Mouse (Mus musculus) lung, postnatal 25 days (tissue): ENCODE data around the gene Arid5b.
"Not testable (repeated sequence)": the region's sequence is repeated elsewhere in the genome, so short reads cannot be mapped to it uniquely, and the experiment has no call there.

Experiments used
- DNase-seq: peaks from one replicate; pipeline ENCODE4 v3.0.0; 2022; ENCODE audit warnings: low spot score

Gene Arid5b

DNA sequence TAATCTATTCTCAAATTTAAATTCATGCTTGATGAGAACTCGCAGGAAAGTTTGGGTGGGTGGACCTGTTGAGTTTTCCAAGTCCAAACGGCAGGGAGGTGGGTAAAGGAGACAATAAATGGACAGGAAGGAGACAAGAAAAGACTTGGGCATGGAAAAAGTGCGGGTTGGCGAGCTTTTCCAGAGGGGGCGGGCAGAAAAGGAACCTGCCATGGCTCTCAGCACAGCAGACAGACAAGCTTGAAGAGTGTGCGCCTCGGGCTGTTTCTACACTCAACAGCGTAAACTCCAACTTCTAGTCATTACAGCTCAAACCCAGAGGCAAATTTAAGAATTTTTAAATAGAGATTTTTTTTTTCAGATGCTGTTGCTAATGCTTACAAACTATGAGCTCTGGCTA lies 168.4 kb downstream of the Arid5b start:
- DNase-seq = no peak

DNA sequence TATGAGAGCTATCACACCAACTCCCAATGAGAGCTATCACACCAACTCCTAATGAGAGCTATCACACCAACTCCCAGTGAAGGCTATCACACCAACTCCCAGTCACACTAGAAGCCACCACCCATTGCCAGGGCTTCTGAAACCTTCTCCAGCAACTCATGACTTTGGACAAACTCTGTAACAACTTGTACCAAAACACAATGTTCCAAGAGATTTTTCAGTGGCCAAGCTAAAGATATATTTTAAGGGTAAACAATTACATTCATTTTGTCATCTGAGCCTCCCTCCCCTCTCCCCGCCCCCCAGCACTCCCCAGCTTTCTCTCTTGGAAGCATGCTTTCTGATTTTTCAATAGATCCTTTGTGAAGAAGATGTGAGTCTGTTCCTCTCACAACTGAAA lies 168.9 kb downstream of the Arid5b start:
- no peak for DNase-seq

DNA sequence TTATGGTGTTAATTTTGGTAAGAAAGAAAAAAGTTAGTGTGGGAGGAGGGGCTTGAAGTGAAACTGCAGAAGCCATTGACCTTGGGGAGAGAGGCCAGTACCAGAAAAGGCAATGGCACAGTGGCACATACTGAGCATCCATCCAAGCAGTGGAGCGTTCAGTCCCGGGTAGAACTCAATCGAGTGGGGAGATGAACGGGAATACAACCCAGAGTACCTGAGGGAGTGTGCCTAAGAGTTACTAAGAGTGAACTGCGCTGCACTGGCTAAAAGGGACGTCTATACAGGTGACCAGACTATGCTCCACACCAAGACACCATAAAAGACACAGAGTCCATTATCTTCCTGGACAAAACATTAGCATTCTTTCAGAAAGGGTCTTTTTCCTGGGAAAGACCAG lies 170.8 kb downstream of the Arid5b start:
- no peak for DNase-seq

DNA sequence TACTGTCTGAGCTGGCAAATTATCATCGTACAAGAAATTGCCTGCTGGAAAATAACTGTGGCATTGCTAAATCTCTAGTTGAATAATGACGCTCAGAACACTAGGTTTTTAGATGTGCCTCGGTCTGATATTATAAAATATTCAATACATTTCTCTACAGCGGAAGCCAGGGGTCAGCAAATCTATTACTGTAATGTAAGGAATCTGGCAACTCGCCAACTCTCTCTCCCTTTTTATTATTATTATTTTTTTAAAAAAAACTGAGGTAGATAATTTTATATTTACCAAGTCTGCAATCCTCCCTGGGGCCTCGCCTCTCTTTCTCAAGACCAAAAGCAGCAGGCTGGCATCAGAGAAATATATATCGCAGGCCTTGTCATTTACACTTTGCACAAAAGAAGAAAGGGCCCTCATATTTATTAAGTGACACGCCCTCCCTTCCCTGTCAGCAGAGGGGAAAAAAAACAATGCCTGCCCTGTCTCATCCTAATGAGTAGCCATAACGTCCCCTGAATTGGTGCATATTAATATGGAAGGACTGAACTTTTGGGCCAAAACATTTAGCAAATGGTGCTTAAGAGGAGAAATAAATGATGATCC lies 172.1 kb downstream of the Arid5b start:
- no peak for DNase-seq

DNA sequence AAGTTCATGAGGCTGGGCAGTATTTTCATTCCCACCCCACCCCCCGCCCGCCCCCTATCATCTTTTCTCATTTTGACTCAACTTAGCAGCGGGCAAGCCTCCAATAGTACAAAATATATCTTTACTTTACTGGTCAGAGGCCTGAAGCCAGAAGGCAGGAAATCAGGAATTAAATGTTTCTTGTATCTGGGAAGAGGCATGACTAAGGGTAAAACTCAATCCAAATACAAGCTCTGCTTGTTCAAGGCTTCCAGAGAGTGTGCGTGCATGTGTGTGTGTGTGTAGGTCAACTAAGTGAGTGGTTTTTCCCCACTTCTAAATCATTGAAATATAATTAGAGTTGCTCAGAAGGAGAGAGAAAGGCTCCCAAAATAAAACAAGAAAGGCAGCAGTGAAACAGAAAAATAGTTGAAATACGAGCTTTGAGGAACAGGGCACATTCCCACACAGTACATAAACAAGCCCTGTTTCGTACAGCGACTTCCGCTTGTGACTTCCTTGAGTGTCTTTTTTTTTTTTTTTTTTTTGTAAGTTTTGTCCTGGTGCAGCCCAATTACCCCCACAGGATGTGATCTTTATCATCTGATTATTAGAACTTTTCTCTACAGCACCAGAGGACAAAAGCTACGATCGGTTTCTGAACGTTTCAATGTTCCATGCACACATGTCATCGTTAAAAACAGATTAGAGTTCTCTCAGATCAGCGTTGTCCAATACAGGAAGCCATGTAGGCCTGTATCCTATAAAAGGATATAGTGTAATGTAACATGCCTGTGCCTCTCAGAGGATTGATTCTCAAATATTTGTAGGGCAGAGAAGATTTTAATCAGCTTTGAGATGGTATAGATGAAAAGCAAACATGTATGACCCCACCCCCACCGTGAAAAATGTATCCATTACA lies 173.4 kb downstream of the Arid5b start:
- no peak for DNase-seq

DNA sequence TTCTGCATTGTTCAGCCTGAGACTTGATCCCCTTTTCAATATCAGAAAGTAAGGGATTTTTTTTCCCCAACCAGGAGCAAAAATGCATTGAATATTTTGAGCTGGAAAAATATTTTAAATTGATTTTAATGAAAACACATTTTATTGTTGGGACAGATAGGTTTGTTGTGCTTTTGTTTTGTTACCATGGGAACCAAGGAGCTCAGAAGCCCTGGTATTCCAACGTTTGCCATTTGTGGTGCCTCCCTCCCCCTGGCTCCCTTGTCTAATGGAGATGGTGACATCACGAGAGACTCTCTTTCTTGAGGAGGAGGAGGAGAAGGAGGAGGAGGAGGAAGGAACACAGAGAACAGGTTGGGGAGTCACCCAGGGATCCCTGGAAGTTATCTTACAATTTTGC lies 174.1 kb downstream of the Arid5b start:
- DNase-seq = peak; percentile 73

DNA sequence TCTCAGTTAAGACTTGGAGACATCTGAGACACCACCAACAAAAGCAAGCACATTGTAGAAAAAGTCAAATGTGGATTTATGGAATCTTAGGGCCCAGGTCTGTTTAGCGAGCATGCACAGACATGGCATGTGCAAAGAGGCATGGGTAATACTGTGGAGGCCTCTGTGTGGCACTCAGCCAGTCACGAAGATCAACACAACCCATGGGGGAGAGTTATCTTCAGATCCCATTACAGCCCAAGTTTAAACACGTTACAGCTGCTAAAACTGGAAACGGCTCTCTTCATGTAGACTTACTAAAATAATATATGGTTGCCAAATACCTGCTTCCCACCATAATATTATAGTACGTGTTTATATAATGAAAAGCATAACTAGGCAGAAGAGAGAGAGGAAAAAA lies 174.6 kb downstream of the Arid5b start:
- no peak for DNase-seq

DNA sequence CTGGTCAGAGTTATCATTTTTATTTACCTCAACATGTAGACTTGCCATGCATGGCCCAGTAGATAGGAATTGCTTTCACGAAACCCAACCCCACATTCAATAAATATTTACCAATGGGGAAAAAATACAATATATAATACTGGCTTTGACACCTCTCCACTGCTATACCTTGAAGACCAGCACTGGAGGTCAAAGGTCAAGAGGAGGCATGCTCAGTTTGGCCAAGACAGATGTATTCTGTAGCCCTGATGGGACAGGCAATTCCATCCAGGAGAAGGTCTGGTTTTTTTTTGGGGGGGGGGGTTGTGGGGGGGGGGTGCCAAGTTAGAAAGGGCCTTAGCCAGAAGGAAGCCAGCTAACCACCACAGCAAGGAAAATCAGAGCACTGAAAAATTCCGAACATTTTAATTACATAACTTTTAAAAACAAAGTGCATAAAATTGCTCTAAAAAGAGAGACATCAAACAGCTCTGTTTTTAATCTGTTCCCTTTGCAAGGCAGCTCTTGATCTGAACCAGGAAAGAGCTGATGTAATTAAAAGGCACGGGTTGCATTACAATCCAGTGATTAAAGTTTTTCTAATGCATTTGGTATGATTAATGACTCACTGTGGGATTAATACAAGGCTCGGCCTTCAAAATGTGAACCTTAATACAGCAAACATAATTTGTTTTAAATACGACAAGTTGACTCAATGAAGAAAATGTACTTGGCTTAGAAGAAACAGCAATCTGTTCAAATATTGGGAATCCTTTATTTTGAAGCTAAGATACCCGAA lies 175.3 kb downstream of the Arid5b start:
- no peak for DNase-seq

DNA sequence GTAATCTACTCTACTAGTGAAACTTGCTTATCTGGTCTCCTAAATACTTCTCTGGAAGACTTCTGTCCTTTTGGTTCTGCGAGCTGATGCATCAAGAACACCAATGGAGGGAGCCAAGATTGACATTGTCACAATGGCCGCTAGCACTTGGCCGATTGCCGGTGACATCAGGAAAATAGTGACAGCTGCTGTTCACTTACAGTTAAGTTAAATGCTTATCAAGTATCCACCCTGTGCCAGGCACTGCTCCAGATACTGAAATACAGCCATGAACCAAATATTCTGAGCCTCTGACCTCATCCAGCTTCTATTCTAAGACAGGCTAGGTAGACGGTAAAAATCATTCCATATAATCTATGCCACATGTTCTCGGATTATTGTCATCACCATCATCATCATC lies 176.0 kb downstream of the Arid5b start:
- DNase-seq = no peak

DNA sequence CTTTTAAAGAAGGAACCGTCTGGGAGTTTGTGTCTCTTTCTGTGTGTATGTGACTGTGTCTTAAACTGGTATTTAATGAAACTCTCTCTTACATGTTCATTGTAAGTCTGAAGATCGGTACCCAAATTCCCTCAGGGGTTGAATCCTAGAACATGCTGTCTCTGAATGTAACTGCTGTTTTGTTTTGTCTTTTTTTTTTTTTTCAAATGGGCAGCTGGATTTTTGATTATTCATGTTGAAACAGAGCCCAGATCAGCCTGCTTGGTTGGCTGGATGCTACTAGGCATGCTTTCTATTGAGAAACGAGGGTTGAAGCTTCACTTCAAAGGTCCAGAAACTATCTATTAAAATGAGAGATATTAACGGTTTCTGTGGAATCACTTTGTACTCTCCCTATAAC lies 177.3 kb downstream of the Arid5b start:
- no peak for DNase-seq

DNA sequence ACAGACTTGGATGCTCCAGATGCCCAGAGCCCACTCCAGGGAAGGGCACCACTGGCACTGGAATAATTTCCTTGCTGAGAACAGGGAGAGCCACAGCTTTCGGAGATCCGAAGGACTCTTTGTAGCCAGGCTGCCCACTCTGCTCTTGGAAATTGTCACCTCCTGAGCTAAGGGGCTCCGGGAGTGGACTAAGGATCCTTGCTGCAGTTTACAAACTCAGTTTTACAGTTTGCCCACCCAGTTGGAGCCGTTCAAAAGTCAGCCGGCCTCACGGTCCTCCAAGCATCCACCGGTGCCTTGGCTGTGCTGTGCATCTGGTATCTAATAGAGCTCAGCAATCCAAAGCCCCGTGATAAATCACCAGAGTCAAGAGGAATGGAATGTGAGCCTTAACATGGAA lies 178.0 kb downstream of the Arid5b start:
- DNase-seq = no peak

DNA sequence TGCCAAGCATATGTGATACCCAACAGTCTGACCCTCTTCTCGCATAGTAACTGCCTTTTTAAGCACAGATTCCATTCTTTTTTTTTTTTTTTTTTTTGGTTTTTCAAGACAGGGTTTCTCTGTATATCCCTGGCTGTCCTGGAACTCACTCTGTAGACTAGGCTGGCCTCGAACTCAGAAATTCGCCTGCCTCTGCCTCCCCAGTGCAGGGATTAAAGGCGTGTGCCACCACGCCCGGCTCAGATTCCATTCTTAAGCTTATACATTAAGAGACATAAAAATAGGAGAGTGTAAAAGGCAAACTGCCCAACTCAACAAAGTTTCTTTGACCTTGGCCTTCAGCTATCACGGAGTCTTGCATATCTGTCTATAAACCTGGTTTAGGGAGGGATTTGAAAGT lies 178.7 kb downstream of the Arid5b start:
- DNase-seq = not testable (repeated sequence)

DNA sequence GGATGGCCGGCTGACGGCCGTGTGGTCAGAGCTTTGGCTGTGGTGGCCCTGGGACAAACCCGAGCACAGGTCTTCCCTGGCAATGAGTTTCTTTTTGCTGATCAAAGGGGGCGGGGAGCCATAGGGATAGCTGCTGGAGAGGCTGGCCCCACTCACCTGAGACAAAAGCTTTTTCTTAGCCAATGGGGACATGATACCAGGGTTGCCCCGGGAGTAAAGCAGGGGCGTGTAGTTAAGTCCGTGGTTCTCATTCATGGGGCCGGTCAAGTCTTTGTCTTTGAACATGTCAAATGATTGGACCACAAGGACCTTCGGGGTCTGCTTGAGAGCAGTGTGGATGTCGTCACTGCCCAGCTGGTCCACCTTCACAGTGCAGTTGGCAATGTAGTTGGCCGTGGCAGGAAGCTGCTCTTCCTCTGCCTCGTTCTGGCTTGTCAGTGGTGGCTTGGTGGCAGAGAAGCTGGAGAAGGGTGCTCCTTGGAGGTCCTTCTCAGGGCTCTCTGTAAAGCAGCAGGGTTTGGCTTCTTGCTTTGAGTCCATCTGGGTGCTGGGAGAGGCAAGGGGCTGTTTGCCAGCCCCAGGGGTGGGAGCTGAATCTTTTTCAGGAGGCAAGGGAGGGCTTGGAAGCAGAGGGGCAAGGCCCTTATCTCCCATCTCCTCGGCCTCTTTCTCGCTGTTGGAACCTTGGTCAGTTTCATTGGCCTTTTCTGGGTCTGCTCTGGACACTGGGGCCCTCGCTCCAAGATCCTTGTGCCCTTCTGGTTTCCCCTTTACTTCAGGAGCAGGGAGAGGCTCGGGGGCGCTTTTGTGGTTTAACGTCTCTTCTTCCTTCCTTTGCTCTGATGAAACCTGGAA lies 180.5 kb downstream of the Arid5b start:
- DNase-seq = no peak

DNA sequence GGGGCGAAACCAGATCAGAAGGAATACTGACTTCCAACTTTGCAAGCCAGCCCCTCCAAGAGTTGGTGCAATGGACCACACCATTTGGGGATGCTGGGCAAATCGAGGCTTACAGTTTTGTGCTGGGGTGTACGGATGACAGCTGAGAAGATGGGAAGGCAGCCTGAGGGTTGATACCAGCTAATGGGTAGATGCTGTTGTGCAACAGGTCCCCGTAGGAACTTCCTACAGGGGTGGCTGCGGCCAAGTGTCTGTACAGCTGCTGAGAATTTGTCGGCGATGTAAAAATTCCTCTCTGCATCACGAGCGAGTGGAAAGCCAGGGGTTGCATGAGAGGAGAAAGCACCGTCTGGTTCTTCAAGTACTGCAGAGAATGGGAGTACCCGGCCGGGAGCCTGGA lies 182.1 kb downstream of the Arid5b start:
- DNase-seq = no peak

DNA sequence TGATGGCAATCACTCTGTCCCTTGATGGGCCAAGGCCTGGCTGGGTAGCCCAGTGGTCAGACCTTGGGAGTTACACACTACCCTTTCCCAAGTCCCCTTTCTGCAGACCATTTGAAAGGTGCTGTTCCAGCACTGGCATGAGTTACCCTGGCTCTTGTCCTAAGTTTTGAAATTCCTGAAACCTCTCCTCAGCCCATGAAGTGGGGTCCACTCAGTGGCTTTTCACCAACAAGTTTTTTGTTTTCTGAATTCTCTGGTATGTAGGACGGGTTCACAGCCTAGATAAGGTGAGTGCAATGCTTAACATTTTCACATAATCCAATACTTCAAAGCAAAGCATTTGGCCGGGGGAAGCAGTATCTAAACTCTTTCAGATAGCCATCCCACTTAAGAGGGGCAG lies 183.4 kb downstream of the Arid5b start:
- peak; percentile 81 for DNase-seq

DNA sequence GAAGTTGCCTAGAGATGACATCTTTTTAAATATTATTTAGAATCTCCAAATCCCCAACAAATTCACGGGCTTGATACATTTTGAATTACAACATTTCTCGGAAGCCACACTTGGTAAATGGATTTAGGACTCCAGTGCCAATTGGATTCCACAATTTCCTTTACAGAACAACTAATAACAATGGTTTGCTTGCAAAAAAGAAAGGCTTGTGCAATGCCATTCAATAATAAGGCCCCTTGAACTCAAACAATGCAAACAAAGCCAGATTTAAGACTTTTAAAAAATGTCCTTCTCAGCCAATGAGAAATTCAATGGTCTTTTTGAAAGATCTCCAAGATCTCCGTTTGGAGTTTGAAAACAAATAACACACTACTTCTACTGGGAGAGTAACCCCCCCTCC lies 185.0 kb downstream of the Arid5b start:
- DNase-seq = peak; percentile 72

DNA sequence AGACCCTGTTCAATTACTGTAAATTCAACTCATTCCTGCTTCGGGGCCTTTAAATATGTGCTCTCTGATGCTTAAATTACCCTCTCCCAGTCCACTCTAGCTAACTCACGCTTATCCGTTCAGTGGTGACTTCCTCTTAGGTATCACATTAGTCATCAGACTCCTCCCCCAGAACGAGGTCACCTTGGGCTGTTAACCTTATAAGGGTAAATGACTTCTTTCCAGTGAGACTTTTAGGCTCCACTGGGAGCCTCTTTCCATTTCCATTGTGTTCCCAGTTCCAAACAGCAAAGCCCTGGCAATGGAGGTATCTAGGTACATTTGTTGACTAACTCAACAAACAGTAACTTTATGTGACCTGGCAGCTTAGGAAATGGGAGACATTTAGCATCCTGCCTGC lies 186.7 kb downstream of the Arid5b start:
- DNase-seq = no peak

DNA sequence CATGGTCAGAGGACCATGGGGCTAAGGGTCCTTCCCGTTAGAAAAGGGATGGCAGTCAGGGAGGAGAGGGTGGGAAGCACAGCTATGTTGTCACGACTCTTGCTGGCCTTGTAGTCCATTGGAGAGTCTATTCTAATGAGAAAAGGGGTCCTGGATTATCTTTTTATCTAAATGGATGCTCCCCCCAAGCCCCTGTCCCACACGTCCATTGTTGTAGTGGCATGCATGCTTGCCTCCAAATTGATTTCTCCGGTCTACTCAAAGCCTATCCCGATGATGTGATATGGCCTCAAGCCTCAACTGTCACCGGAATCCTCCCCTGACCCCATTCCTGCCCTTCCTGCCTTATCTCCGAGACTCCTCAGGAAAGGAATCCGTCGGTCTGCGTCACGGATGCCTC lies 187.5 kb downstream of the Arid5b start:
- DNase-seq = no peak

DNA sequence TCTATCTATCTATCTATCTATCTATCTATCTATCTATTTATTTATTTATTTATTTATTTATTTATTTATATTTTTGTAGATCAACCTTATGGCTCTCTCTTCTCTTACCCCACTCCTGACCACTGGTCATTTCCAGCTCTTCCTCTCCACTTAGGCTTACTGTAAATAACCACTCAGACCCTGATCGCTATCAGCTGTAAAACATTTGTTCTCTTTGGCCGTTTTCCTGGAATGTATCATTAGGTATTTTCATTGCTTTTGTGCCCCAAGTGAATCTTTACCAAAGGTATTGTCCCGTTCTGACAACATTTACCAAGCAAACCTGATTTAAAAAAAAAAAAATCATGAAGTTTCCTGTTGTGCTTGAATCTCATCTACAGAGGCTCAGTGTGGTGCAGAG lies 188.0 kb downstream of the Arid5b start:
- peak; percentile 50 for DNase-seq

DNA sequence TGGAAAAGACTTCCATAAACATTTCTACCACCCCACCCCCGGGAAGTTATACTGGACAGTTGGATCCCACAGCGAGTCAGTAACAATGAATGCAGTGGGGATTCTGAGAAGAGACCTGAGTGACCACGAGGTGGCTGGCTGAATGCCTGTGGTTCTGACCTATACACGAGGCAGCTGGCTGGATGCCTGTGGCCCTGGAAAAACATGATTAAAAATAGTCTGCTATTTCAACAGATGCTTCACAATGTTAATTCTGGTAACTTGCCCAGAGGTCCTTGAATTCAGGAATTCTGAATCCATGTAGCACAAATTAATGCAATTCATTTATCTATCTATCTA lies 188.4 kb downstream of the Arid5b start:
- DNase-seq = peak; percentile 90

DNA sequence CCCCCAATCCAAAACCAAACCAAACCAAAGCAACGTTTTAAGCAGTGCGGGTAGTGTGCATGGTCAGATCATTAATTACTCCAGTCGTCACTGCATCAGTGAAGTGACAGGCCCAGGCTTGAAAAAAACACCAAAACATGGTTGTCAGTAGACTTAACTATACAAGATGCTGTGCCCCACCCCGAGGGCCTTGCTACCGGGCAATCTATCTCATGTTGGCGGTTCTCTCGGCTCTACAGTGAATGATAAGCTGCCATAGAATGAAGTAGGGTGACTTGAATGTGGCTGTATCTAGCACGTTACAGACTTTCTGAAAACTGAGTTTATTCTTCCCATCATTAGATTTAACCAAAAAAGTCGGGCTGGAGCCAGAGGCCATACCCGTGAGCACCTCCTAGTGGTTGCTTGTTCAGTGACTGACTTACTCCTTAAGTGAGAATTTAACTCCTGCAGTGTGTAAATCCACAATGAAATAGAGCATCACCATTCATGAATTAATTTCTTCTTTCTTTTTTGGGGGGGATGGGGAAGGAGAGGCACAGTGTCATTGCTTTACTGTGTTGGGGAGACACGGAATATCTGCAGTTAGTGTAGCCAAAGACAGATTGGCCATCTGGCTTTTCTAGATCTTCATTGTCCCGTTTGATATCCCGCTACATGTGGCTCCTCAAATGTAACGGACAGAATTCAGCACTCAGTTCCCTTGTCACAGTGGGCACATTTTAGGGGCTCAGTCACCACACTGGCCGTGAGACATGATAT lies 188.9 kb downstream of the Arid5b start:
- DNase-seq = no peak
